Mouse (Mus musculus) kidney, postnatal 10 days (tissue): ENCODE data around the gene Plekhh3.
"Not testable (repeated sequence)": the region's sequence is repeated elsewhere in the genome, so short reads cannot be mapped to it uniquely, and the experiment has no call there.

Source experiments
- DNase-seq: peaks from one replicate; pipeline ENCODE4 v3.0.0; 2021; ENCODE audit warnings: mixed read lengths

Plekhh3 gene

GRCm38 (mm10) chr11:101169301-101170107 lies 1.6 kb downstream of the Plekhh3 start:
- DNase-seq, result no peak

GRCm38 (mm10) chr11:101168301-101168980 lies 2.7 kb downstream of the Plekhh3 start:
- peak; percentile 87 for DNase-seq

- DNase-seq, result no peak
These were observed 3.2 kb downstream of the Plekhh3 start for GRCm38 (mm10) chr11:101167963-101168300.

GRCm38 (mm10) chr11:101167211-101167962 lies 3.8 kb downstream of the Plekhh3 start:
- DNase-seq, result no peak

GRCm38 (mm10) chr11:101166357-101166756 lies 4.8 kb downstream of the Plekhh3 start:
- no peak for DNase-seq

GRCm38 (mm10) chr11:101164677-101165580 lies 6.2 kb downstream of the Plekhh3 start:
- no peak for DNase-seq

- no peak for DNase-seq
These were observed 6.8 kb downstream of the Plekhh3 start for GRCm38 (mm10) chr11:101164351-101164665.

- DNase-seq, result peak; percentile 67
These were observed 7.4 kb downstream of the Plekhh3 start for GRCm38 (mm10) chr11:101163476-101164350.

- peak; percentile 68 for DNase-seq
These were observed 8.4 kb downstream of the Plekhh3 start for GRCm38 (mm10) chr11:101162772-101163171.

- no peak for DNase-seq
These were observed 8.8 kb downstream of the Plekhh3 start for GRCm38 (mm10) chr11:101162301-101162700.

- DNase-seq, result no peak
These were observed 9.6 kb downstream of the Plekhh3 start for GRCm38 (mm10) chr11:101161551-101161950.

- not testable (repeated sequence) for DNase-seq
These were observed 10.1 kb downstream of the Plekhh3 start for GRCm38 (mm10) chr11:101160981-101161505.

GRCm38 (mm10) chr11:101160151-101160550 lies 11.0 kb downstream of the Plekhh3 start:
- not testable (repeated sequence) for DNase-seq

- peak; percentile 79 for DNase-seq
These were observed 15.3 kb downstream of the Plekhh3 start, which contains the start of gene Tubg2 for GRCm38 (mm10) chr11:101155728-101156371. Gene Tubg2, plus strand, starts transcription at chr11:101155907.

- no peak for DNase-seq
These were observed 16.0 kb downstream of the Plekhh3 start for GRCm38 (mm10) chr11:101155151-101155550.

- no peak for DNase-seq
These were observed 16.5 kb downstream of the Plekhh3 start for GRCm38 (mm10) chr11:101154648-101155047.

GRCm38 (mm10) chr11:101152825-101153224 lies 18.3 kb downstream of the Plekhh3 start:
- no peak for DNase-seq

- DNase-seq, result no peak
These were observed 20.1 kb downstream of the Plekhh3 start for GRCm38 (mm10) chr11:101151063-101151462.

GRCm38 (mm10) chr11:101149178-101150105 lies 21.7 kb downstream of the Plekhh3 start:
- peak; percentile 72 for DNase-seq
